In genomic region chr8:77488215-77488606, GRCm38 (mm10) we compare ENCODE assay signal across 13 mouse cellular contexts. TPM values are rescaled to one million over a fixed set of nuclear protein-coding genes. Genes with fewer than 3 reads are reported as not detected.
DNase-seq lines count a peak whose midpoint lies in the region; ATAC-seq and TF ChIP-seq lines count a peak whose summit lies in the region.
"Had no signal": no experiment of that assay in that cellular context is flagged by ENCODE, and none has a peak within 500 bp of the region (broad histone marks: within the 10 kb centered on the region; RNA-seq: fewer than 3 reads in every experiment).

No protein-coding gene starts in this region.

- H3K36me3 ChIP-seq in heart, embryonic 11.5 days (ENCODE audit: control insufficient read depth, insufficient read depth, low read length): no peaks in the 10 kb centered on the region
- no peaks in the 10 kb centered on the region for H3K36me3 ChIP-seq in liver, adult 2 months (ENCODE audit: control insufficient read depth, insufficient read depth, low read length)
- no peaks in the 10 kb centered on the region for H3K36me3 ChIP-seq in heart, postnatal 0 days (replicated peaks; ENCODE audit: control insufficient read depth, insufficient read depth, low read length)
- no peaks in the 10 kb centered on the region for H3K36me3 ChIP-seq in liver, postnatal 0 days (replicated peaks; ENCODE audit: insufficient read depth, low read length)
- H3K36me3 ChIP-seq: embryonic facial prominence, embryonic 15.5 days; midbrain, embryonic 13.5 days; neural tube, embryonic 13.5 days had no signal

- ATAC-seq in heart, embryonic 11.5 days (replicated peaks; ENCODE audit: insufficient number of reproducible peaks, low FRiP score, low TSS enrichment): no peak
- no peak for ATAC-seq in heart, postnatal 0 days (ENCODE audit: insufficient read depth, low read depth)
- no peak for ATAC-seq in liver, postnatal 0 days
- ATAC-seq: midbrain, embryonic 13.5 days had no signal

- TF ChIP-seq EP300 in heart, postnatal 0 days (IDR thresholded peaks at IDR 0.05; ENCODE audit: low read depth): no peak
- no peak for TF ChIP-seq EP300 in liver, postnatal 0 days (IDR thresholded peaks at IDR 0.05; ENCODE audit: low read depth)

- intact Hi-C loops in heart, postnatal 14 days (cut with DNase I): loop anchor here (5.0 kb wide), 1 partner anchor 46 kb away; no protein-coding TSS in a partner anchor

- H3K27me3 ChIP-seq in heart, embryonic 11.5 days (ENCODE audit: control insufficient read depth, insufficient read depth, low read length): no peaks in the 10 kb centered on the region
- no peaks in the 10 kb centered on the region for H3K27me3 ChIP-seq in liver, adult 2 months (ENCODE audit: control insufficient read depth, insufficient read depth, low read length)
- no peaks in the 10 kb centered on the region for H3K27me3 ChIP-seq in heart, postnatal 0 days (ENCODE audit: control insufficient read depth, insufficient read depth, low read length)
- no peaks in the 10 kb centered on the region for H3K27me3 ChIP-seq in liver, postnatal 0 days (ENCODE audit: insufficient read depth, low read length)
- H3K27me3 ChIP-seq: embryonic facial prominence, embryonic 15.5 days; midbrain, embryonic 13.5 days; neural tube, embryonic 13.5 days had no signal

- no peak overlapping the region for H3K9ac ChIP-seq in heart, embryonic 11.5 days (ENCODE audit: low read depth, low read length)
- no peak overlapping the region for H3K9ac ChIP-seq in liver, adult 2 months (ENCODE audit: low read depth, low read length)
- no peak overlapping the region for H3K9ac ChIP-seq in heart, postnatal 0 days (replicated peaks; ENCODE audit: low read depth, low read length)
- H3K9ac ChIP-seq in liver, postnatal 0 days (replicated peaks): peak overlapping the region; percentile 11; the same call in 1 of the 2 replicates
- H3K9ac ChIP-seq: embryonic facial prominence, embryonic 15.5 days; midbrain, embryonic 13.5 days; neural tube, embryonic 13.5 days had no signal

- H3K27ac ChIP-seq in heart, embryonic 11.5 days (ENCODE audit: low read depth, low read length): peak overlapping the region; percentile 58
- H3K27ac ChIP-seq in liver, adult 2 months (replicated peaks; ENCODE audit: insufficient read depth, low read depth, low read length): no peak overlapping the region
- peak overlapping the region; percentile 72 for H3K27ac ChIP-seq in heart, postnatal 0 days (ENCODE audit: low read depth)
- peak overlapping the region; percentile 58; the same call in 1 of the 2 replicates for H3K27ac ChIP-seq in liver, postnatal 0 days (ENCODE audit: low read depth)
- H3K27ac ChIP-seq: midbrain, embryonic 13.5 days; neural tube, embryonic 13.5 days had no signal

- no peak overlapping the region for H3K4me3 ChIP-seq in heart, embryonic 11.5 days (ENCODE audit: low read depth, low read length)
- H3K4me3 ChIP-seq in liver, adult 2 months (ENCODE audit: insufficient read depth, low read depth, low read length): no peak overlapping the region
- H3K4me3 ChIP-seq in heart, postnatal 0 days (ENCODE audit: low read depth, low read length): no peak overlapping the region
- H3K4me3 ChIP-seq in liver, postnatal 0 days (ENCODE audit: low read depth, low read length): no peak overlapping the region
- H3K4me3 ChIP-seq: embryonic facial prominence, embryonic 15.5 days; midbrain, embryonic 13.5 days; neural tube, embryonic 13.5 days had no signal

- TF ChIP-seq POLR2A in liver, adult 2 months (IDR thresholded peaks at IDR 0.05; ENCODE audit: extremely low read depth, insufficient read depth, low read length): no peak

- H3K4me1 ChIP-seq in heart, embryonic 11.5 days (ENCODE audit: control insufficient read depth, insufficient read depth, low read length): peaks cover 75% of the 10 kb centered on the region
- peaks cover 4% of the 10 kb centered on the region for H3K4me1 ChIP-seq in liver, adult 2 months (ENCODE audit: control insufficient read depth, insufficient read depth, low read length)
- peaks cover 86% of the 10 kb centered on the region for H3K4me1 ChIP-seq in heart, postnatal 0 days (ENCODE audit: control insufficient read depth, insufficient read depth)
- peaks cover 37% of the 10 kb centered on the region for H3K4me1 ChIP-seq in liver, postnatal 0 days (ENCODE audit: insufficient read depth)
- H3K4me1 ChIP-seq: midbrain, embryonic 13.5 days; neural tube, embryonic 13.5 days had no signal

- no peak overlapping the region for H3K4me2 ChIP-seq in heart, embryonic 11.5 days
- H3K4me2 ChIP-seq in heart, postnatal 0 days (ENCODE audit: low read depth, low read length): no peak overlapping the region
- no peak overlapping the region for H3K4me2 ChIP-seq in liver, postnatal 0 days (ENCODE audit: low read depth, low read length)
- H3K4me2 ChIP-seq: embryonic facial prominence, embryonic 15.5 days; midbrain, embryonic 13.5 days; neural tube, embryonic 13.5 days had no signal

- no peak for TF ChIP-seq CTCF in liver, adult 2 months (IDR thresholded peaks at IDR 0.05; ENCODE audit: low read depth, low read length)
- TF ChIP-seq CTCF in heart, postnatal 0 days (IDR thresholded peaks at IDR 0.05; ENCODE audit: low read depth): no peak
- TF ChIP-seq CTCF in liver, postnatal 0 days (IDR thresholded peaks at IDR 0.05; ENCODE audit: low read depth): no peak

- no peaks in the 10 kb centered on the region for H3K9me3 ChIP-seq in heart, embryonic 11.5 days (replicated peaks; ENCODE audit: control insufficient read depth, low read length)
- no peaks in the 10 kb centered on the region for H3K9me3 ChIP-seq in heart, postnatal 0 days (replicated peaks; ENCODE audit: control insufficient read depth, low read length)
- no peaks in the 10 kb centered on the region for H3K9me3 ChIP-seq in liver, postnatal 0 days (ENCODE audit: low read length)
- H3K9me3 ChIP-seq: embryonic facial prominence, embryonic 15.5 days; midbrain, embryonic 13.5 days; neural tube, embryonic 13.5 days had no signal

- 21% methylated on average over 4 of the region's 4 CpGs for WGBS in heart, embryonic 11.5 days (ENCODE audit: insufficient replicate concordance)
- 55% methylated on average over 4 of the region's 4 CpGs for WGBS in liver, adult 2 months
- 30% methylated on average over 4 of the region's 4 CpGs for WGBS in heart, postnatal 0 days
- WGBS in liver, postnatal 0 days (ENCODE audit: insufficient replicate concordance): 56% methylated on average over 4 of the region's 4 CpGs

- DNase-seq in heart, postnatal 14 days: no peak
- peak; percentile 17 for DNase-seq in liver, adult 2 months (ENCODE audit: extremely low read depth, low read depth, low spot score)
- DNase-seq in liver: no peak
- no peak for DNase-seq in heart, postnatal 0 days (ENCODE audit: low spot score)
- no peak for DNase-seq in liver, postnatal 0 days
- no peak for DNase-seq in adrenal gland, postnatal 14 days
- no peak for DNase-seq in layer of hippocampus, adult 18-20 months (ENCODE audit: low spot score in 2 of 2)
- DNase-seq: cerebellum, postnatal 10 days; thymus, adult 18-20 months had no signal

- H3K79me2 ChIP-seq in liver, adult 2 months (ENCODE audit: control insufficient read depth, insufficient read depth, low read length): no peaks in the 10 kb centered on the region

RNA-seq across cellular contexts. Expression of gene Arhgap10, which starts 29.5 kb away (rescaled TPM):
- polyA plus RNA-seq in heart, embryonic 11.5 days (2014; fragmentation: Nextera tagmentation; extraction: Ambion mirVana): 21.2 and 23.2 TPM in 2 replicates
- 10 to 100 TPM; 48.6 to 52.5 TPM for total RNA-seq in heart, postnatal 14 days (2021)
- 1.8 and 2.3 TPM in 2 replicates for total RNA-seq in liver, adult 2 months (2014; rRNA removed)
- polyA plus RNA-seq in liver, adult 2 months (2012; rRNA removed): 0.42 and 0.88 TPM in 2 replicates
- total RNA-seq in heart, postnatal 0 days (2014; rRNA removed; ENCODE audit: low replicate concordance): 33.3 and 37.8 TPM in 2 replicates
- 23.6 and 25.5 TPM in 2 replicates for polyA plus RNA-seq in heart, postnatal 0 days (2015; fragmentation: Nextera tagmentation; extraction: Ambion mirVana)
- 3.9 and 4.1 TPM in 2 replicates for polyA plus RNA-seq in liver, postnatal 0 days (2015; fragmentation: Nextera tagmentation; extraction: Ambion mirVana)
- 20.6 and 22.9 TPM in 2 replicates for total RNA-seq in adrenal gland, postnatal 14 days (2021)
- 10 to 100 TPM; 11.0 to 11.3 TPM for total RNA-seq in layer of hippocampus, adult 18-20 months (2021)
